Mouse (Mus musculus) urinary bladder, postnatal 25 days (tissue): Measurements from ENCODE around the gene Gm10340.
"Not testable (repeated sequence)": the region's sequence is repeated elsewhere in the genome, so short reads cannot be mapped to it uniquely, and the experiment has no call there.

ENCODE experiments used
- DNase-seq: peaks from one replicate; pipeline ENCODE4 v3.0.0; 2022; ENCODE audit warnings: low spot score

Gm10340 gene

GRCm38 (mm10) chr14:3133697-3134096, at the start of gene Gm10340:
Gene Gm10340 (plus strand): TSS chr14:3133997.
- DNase-seq: not testable (repeated sequence)

- peak; percentile 5 for DNase-seq
Measured at GRCm38 (mm10) chr14:3116051-3116450, 17.7 kb upstream of the Gm10340 start.

GRCm38 (mm10) chr14:3187955-3188354, 54.2 kb downstream of the Gm10340 start, which contains the start of gene Gm5795:
Gene Gm5795 (plus strand): TSS chr14:3188255.
- not testable (repeated sequence) for DNase-seq
